Mouse (Mus musculus) spleen, adult 2 months (tissue): ENCODE measurements around the gene Tpr.

Source experiments
- CTCF ChIP-seq: fragments of 200-500 bp; IDR thresholded peaks from 2 replicates; pipeline ENCODE4 v1.5.1; 2011; ENCODE audit warnings: mild to moderate bottlenecking, inconsistent platforms; ENCODE audit not compliant: insufficient read depth, insufficient read length, insufficient replicate concordance; ENCODE audit errors: extremely low read depth
- POLR2A ChIP-seq: fragments of 200-500 bp; IDR thresholded peaks from 2 replicates; pipeline ENCODE4 v1.6.1; 2011; ENCODE audit warnings: low read depth, low read length, inconsistent platforms

GRCm38 (mm10) chr1:150387572-150387971 lies 5.1 kb upstream of the Tpr start:
- TF ChIP-seq POLR2A (no peak), CTCF (no peak)
